Mouse (Mus musculus) limb, embryonic 13.5 days (tissue): ENCODE measurements at regions not wholly inside any gene's neighbourhood (a gene's known extent, or its start where the extent isn't known, plus 50 kb on each side); places are given as distances from the start of the nearest gene placed in this dataset.

Experiments used
- ATAC-seq: fragments of 200-750 bp; cut with Nextera tagmentation; 2 replicates; pipeline ENCODE4 v1.8.0; 2017; ENCODE audit warnings: low read depth, moderate number of reproducible peaks, moderate TSS enrichment; ENCODE audit not compliant: low FRiP score
- H3K27ac ChIP-seq: fragments of 300-500 bp; sonication (generic); 2 replicates; pipeline ENCODE4 v1.5.1; 2015; ENCODE audit warnings: inconsistent platforms, mild to moderate bottlenecking, moderate library complexity
- H3K27me3 ChIP-seq: fragments of 300-500 bp; sonication (generic); 2 replicates; pipeline ENCODE4 v1.6.1; 2015; ENCODE audit warnings: mild to moderate bottlenecking, inconsistent platforms
- H3K36me3 ChIP-seq: fragments of 300-500 bp; sonication (generic); 2 replicates; pipeline ENCODE4 v1.6.1; 2015; ENCODE audit warnings: inconsistent platforms, mild to moderate bottlenecking, moderate library complexity
- H3K4me1 ChIP-seq: fragments of 300-500 bp; sonication (generic); 2 replicates; pipeline ENCODE4 v1.6.1; 2015; ENCODE audit warnings: inconsistent platforms
- H3K4me2 ChIP-seq: fragments of 300-500 bp; sonication (generic); replicated peaks from 2 replicates; pipeline ENCODE4 v1.6.1; 2015; ENCODE audit warnings: inconsistent platforms, mild to moderate bottlenecking, moderate library complexity
- H3K4me3 ChIP-seq: fragments of 300-500 bp; sonication (generic); 2 replicates; pipeline ENCODE4 v1.5.1; 2015; ENCODE audit warnings: moderate library complexity, mild to moderate bottlenecking, inconsistent platforms
- H3K9ac ChIP-seq: fragments of 300-500 bp; sonication (generic); 2 replicates; pipeline ENCODE4 v1.6.1; 2015; ENCODE audit warnings: mild to moderate bottlenecking, inconsistent platforms
- H3K9me3 ChIP-seq: fragments of 300-500 bp; sonication (generic); 2 replicates; pipeline ENCODE4 v1.6.1; 2016; ENCODE audit warnings: inconsistent platforms
- WGBS: fragments of 180-500 bp; shearing (Covaris S2); methylation state at CpG from one replicate; pipeline ENCODE4 v1.1.7; 2015; 5-methylcytosine and 5-hydroxymethylcytosine counted together

GRCm38 (mm10) chr1:92386752-92387151, 86.9 kb downstream of the Ndufa10 start:
- Histone ChIP-seq H3K9ac (no peak overlapping the region), H3K4me2 (no peak overlapping the region), H3K27me3 (no peaks in the 10 kb centered on the region), H3K4me1 (peaks cover 7% of the 10 kb centered on the region), H3K36me3 (no peaks in the 10 kb centered on the region), H3K9me3 (0 out of 2 replicates have a peak, but pooled peaks cover 5% of the 10 kb centered on the region), H3K4me3 (no peak overlapping the region), H3K27ac (no peak overlapping the region)
- no peak for ATAC-seq

DNA sequence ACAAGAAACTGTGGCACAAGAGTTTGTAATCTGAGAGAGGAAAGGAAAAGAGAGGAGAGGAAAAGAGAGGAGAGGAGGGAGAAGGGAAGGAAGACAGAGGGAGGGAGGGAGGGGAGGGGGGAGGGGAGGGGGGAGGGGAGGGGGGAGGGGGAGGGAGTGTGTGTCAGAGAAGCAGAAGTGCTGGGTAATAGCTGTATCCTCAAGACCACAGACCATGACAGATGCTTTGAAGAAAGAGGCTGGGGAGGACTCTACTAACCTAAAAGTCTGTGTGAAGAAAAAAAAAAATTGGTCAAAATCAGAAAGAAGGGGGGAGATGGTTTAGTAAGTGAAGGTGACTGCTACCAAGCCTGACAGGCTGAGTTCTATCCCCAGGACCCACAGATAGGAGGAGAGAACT, 88.7 kb downstream of the Ndufa10 start:
- H3K36me3 ChIP-seq: no peaks in the 10 kb centered on the region
- ATAC-seq: no peak
- H3K27me3 ChIP-seq: no peaks in the 10 kb centered on the region
- no peak overlapping the region for H3K4me3 ChIP-seq
- 0 out of 2 replicates have a peak, but pooled peaks cover 5% of the 10 kb centered on the region for H3K9me3 ChIP-seq
- no peak overlapping the region for H3K4me2 ChIP-seq
- H3K9ac ChIP-seq: no peak overlapping the region
- peaks cover 15% of the 10 kb centered on the region for H3K4me1 ChIP-seq
- no peak overlapping the region for H3K27ac ChIP-seq

- Histone ChIP-seq H3K9ac (no peak overlapping the region), H3K4me1 (peaks cover 27% of the 10 kb centered on the region), H3K9me3 (0 out of 2 replicates have a peak, but pooled peaks cover 5% of the 10 kb centered on the region), H3K4me3 (no peak overlapping the region), H3K27ac (no peak overlapping the region), H3K4me2 (no peak overlapping the region), H3K27me3 (no peaks in the 10 kb centered on the region), H3K36me3 (no peaks in the 10 kb centered on the region)
- ATAC-seq: no peak
- 65% methylated on average over 4 of the region's 4 CpGs for WGBS
Measured at GRCm38 (mm10) chr1:92383749-92384148, 89.9 kb downstream of the Ndufa10 start.

GRCm38 (mm10) chr1:92379510-92379886, 94.2 kb downstream of the Ndufa10 start:
- ATAC-seq: no peak
- H3K9ac ChIP-seq: no peak overlapping the region
- H3K36me3 ChIP-seq: no peaks in the 10 kb centered on the region
- H3K9me3 ChIP-seq: peaks cover 3% of the 10 kb centered on the region; the same call in 1 of the 2 replicates
- WGBS: 16% methylated on average over 3 of the region's 3 CpGs
- H3K27ac ChIP-seq: peak overlapping the region; percentile 92
- H3K4me2 ChIP-seq: peak overlapping the region; percentile 40
- no peaks in the 10 kb centered on the region for H3K27me3 ChIP-seq
- H3K4me3 ChIP-seq: no peak overlapping the region
- H3K4me1 ChIP-seq: peaks cover 56% of the 10 kb centered on the region

DNA sequence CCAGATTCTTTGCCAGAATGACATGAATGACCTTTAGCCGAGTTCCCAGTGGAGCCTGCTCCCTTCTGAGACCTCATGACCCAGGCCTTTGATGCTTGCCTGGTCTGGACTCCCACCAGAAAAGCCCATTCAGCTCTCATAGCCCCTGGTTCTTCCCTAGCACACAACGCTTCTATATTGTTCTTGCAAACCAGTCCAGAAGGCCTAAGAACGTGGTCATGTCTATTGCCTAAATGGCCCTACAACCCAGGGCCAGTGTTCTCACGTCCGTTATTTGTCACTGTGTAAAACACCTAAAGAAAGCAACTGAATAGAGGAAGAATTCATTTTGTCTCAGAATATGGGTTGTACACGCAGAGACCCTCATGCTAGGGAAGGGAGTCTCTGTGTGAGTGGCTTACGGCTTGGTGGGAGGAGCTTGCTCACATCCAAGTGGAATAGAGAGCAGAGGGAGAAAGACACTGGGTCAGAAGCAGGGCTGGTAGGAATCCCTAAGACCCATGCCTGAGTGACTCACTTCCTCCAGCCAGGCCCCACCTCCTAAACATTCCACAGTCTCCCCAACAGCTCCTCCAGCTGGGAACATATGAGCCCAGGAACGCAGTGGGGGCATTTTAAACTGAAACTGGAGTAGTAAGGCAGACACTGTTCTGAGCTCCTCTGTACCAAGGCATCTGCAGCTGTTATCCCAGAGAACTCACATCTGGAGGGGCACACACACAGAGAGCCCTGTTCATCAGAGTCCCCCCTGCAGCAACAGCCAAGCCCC, 94.7 kb downstream of the Ndufa10 start:
- H3K4me3 ChIP-seq: no peak overlapping the region
- no peaks in the 10 kb centered on the region for H3K27me3 ChIP-seq
- H3K4me1 ChIP-seq: peaks cover 51% of the 10 kb centered on the region
- H3K4me2 ChIP-seq: peak overlapping the region; percentile 40
- WGBS: 41% methylated on average over 8 of the region's 8 CpGs
- ATAC-seq: peak; percentile 92
- H3K27ac ChIP-seq: peak overlapping the region; percentile 92
- H3K9me3 ChIP-seq: peaks cover 4% of the 10 kb centered on the region; the same call in 1 of the 2 replicates
- no peaks in the 10 kb centered on the region for H3K36me3 ChIP-seq
- H3K9ac ChIP-seq: no peak overlapping the region

DNA sequence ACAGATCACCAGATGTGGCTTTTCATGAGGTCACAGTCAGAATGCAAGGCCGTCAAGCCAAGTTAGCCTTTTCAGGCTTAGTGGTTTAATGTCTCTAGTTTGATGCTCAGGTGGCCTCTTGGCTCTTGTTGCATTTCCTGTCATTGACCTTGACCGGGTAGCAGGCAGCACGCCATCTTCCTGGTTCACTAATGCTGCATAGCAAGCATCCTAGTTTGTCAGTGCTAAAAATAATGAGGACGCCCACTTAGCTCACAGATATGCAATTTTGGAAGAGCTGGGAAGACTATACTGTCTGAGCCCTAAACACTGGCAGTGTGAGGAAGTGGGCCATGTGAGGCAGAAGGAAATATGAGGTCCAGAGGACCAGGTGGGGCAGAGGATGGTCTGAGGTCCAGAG, 97.2 kb downstream of the Ndufa10 start:
- H3K36me3 ChIP-seq: no peaks in the 10 kb centered on the region
- peaks cover 65% of the 10 kb centered on the region for H3K4me1 ChIP-seq
- H3K27ac ChIP-seq: no peak overlapping the region
- no peak overlapping the region for H3K4me3 ChIP-seq
- 61% methylated on average over 4 of the region's 4 CpGs for WGBS
- H3K27me3 ChIP-seq: no peaks in the 10 kb centered on the region
- H3K4me2 ChIP-seq: no peak overlapping the region
- ATAC-seq: no peak
- H3K9me3 ChIP-seq: peaks cover 4% of the 10 kb centered on the region; the same call in 1 of the 2 replicates
- H3K9ac ChIP-seq: no peak overlapping the region

DNA sequence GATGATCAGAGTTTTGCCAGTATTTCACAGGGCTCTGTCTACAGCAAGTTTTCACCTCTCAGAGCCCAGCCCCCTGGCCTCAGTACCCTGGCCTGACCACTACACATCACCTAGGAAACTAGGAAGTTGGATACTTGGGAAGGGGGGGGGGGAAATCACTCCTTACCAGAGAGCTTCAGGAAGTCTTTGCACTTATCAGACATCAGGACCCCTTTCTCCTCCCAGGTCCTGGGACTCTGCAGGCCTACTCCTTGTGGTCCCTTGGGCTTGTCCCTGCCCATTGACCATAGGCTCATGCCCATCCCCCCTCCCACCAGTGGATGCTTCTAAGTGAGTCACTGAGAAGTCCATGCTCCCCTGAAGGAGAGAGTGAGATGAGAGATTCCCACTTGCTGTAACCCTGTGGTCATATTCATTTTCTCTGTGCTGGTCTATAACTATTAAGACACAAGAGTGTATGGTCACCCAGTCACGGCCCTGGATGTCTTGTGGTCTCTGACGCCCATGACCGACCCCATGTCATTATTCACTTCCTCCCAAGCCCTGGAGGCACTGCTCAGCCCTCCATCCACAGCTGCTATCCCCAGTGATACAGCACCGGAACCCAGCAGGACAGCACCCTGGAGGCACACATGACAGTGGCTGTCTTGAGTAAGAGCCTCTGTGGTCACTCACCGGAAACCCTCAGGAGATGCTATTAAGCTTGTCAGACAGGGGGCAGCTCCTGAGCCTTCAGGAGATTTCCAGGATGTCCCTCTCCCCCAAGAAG, 101.3 kb downstream of the Ndufa10 start:
- no peaks in the 10 kb centered on the region for H3K27me3 ChIP-seq
- H3K4me1 ChIP-seq: peaks cover 44% of the 10 kb centered on the region
- ATAC-seq: 0 out of 2 replicates have a peak, but pooled peaks have one; percentile 8
- peaks cover 4% of the 10 kb centered on the region; the same call in 1 of the 2 replicates for H3K9me3 ChIP-seq
- H3K4me2 ChIP-seq: peak overlapping the region; percentile 56
- no peaks in the 10 kb centered on the region for H3K36me3 ChIP-seq
- no peak overlapping the region for H3K4me3 ChIP-seq
- H3K9ac ChIP-seq: no peak overlapping the region
- 72% methylated on average over 5 of the region's 5 CpGs for WGBS
- peak overlapping the region; percentile 7; the same call in 1 of the 2 replicates for H3K27ac ChIP-seq

DNA sequence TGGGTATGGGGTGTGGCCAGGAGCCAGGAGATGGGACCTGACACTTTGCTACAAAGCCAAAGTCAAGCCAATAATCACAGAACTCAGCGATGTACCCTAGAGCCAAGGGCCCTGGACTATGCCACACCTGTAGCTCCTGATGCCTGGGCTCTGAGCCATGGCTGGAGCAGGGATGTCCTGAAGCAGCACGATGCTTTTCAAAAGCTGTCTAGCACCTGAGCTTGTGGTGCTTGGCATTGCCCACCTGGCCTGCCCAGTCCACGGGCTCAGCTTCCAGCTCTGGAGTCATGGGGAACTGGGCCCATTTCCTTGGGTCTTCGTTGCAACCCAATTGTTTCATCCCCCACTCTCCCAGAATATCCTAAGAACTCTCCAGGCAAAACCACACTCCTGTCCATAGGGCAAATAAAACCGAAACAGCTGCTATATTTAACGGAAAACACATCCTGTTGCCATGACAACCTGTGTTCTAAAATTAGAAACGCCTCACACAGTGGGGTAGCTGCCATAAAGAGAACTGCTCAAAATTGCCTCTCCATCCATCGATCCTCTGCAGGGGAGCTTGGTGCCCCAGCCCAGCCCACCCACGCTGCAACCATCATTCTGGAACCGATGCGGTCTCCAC, 102.2 kb downstream of the Ndufa10 start:
- Histone ChIP-seq H3K4me2 (peak overlapping the region; percentile 56), H3K4me3 (peak overlapping the region; percentile 7; the same call in 1 of the 2 replicates), H3K27ac (peak overlapping the region; percentile 70), H3K36me3 (no peaks in the 10 kb centered on the region), H3K9me3 (peaks cover 4% of the 10 kb centered on the region; the same call in 1 of the 2 replicates), H3K27me3 (no peaks in the 10 kb centered on the region), H3K4me1 (peaks cover 35% of the 10 kb centered on the region), H3K9ac (no peak overlapping the region)
- 23% methylated on average over 11 of the region's 11 CpGs for WGBS
- ATAC-seq: peak; percentile 88

DNA sequence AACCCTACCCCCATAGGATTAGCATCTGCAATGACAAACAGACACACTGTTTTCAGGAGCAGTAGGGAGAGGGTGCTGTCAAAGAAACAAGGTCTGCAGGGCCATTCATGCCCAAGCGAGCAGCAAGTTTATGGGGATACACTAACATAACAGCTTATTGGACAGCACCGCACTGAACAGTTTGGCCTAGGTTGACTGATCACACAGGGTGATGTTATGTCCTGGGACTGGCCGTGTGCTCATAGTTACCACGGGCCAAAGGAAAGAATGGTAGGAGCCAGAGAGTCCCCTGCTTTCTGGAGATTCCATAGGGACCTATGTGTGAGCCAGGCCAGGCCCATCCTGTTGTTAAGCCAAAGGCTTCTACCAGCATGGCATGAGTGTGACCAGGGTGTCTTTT, 102.8 kb downstream of the Ndufa10 start:
- 81% methylated on average over 4 of the region's 4 CpGs for WGBS
- H3K9ac ChIP-seq: no peak overlapping the region
- no peak overlapping the region for H3K4me3 ChIP-seq
- H3K4me1 ChIP-seq: peaks cover 29% of the 10 kb centered on the region
- peaks cover 4% of the 10 kb centered on the region; the same call in 1 of the 2 replicates for H3K9me3 ChIP-seq
- ATAC-seq: no peak
- no peaks in the 10 kb centered on the region for H3K36me3 ChIP-seq
- H3K4me2 ChIP-seq: no peak overlapping the region; the same call in 1 of the 2 replicates
- no peaks in the 10 kb centered on the region for H3K27me3 ChIP-seq
- peak overlapping the region; percentile 70; the same call in 1 of the 2 replicates for H3K27ac ChIP-seq

DNA sequence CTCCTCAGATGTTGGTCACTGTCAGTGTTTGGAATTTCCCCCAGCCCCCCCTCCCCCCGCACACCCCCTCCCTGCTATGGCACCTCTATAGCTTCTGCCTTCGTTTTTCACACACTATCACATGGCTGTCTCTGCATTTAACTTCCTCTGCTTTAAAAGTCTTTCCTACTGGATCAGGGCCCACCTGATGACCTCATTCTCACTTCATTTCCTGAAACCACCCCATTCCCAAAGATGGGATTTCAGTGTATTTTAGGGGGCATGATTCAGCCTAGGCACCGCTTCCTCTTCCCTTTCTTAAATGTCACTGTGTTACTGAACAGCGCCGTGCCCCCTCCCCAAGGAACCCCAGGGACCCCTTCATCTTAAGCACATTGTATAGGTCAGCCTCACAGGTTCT, 103.7 kb downstream of the Ndufa10 start:
- Histone ChIP-seq H3K9ac (no peak overlapping the region), H3K27me3 (no peaks in the 10 kb centered on the region), H3K27ac (no peak overlapping the region), H3K4me2 (no peak overlapping the region), H3K9me3 (peaks cover 4% of the 10 kb centered on the region; the same call in 1 of the 2 replicates), H3K4me3 (no peak overlapping the region), H3K36me3 (no peaks in the 10 kb centered on the region), H3K4me1 (peaks cover 29% of the 10 kb centered on the region)
- WGBS: 74% methylated on average over 5 of the region's 5 CpGs
- no peak for ATAC-seq

GRCm38 (mm10) chr1:92366249-92366648, 107.4 kb downstream of the Ndufa10 start:
- Histone ChIP-seq H3K9ac (no peak overlapping the region), H3K27ac (no peak overlapping the region), H3K4me1 (peaks cover 11% of the 10 kb centered on the region), H3K9me3 (no peaks in the 10 kb centered on the region), H3K4me2 (no peak overlapping the region), H3K4me3 (no peak overlapping the region), H3K27me3 (no peaks in the 10 kb centered on the region), H3K36me3 (no peaks in the 10 kb centered on the region)
- WGBS: 68% methylated on average over 5 of the region's 5 CpGs
- ATAC-seq: no peak
